Mouse (Mus musculus) cerebellum, adult 2 months (tissue): ENCODE results near the gene Arpp21.

Experiments
- CTCF ChIP-seq: fragments of 200-500 bp; IDR thresholded peaks from 2 replicates; pipeline ENCODE4 v1.5.1; 2011; ENCODE audit warnings: low read depth, mild to moderate bottlenecking, control low read depth, low read length, moderate library complexity, borderline replicate concordance; ENCODE audit not compliant: insufficient read depth
- POLR2A ChIP-seq: fragments of 200-500 bp; IDR thresholded peaks from 2 replicates; pipeline ENCODE4 v1.6.1; 2011; ENCODE audit warnings: low read length, control low read depth, borderline replicate concordance; ENCODE audit not compliant: insufficient read depth

DNA sequence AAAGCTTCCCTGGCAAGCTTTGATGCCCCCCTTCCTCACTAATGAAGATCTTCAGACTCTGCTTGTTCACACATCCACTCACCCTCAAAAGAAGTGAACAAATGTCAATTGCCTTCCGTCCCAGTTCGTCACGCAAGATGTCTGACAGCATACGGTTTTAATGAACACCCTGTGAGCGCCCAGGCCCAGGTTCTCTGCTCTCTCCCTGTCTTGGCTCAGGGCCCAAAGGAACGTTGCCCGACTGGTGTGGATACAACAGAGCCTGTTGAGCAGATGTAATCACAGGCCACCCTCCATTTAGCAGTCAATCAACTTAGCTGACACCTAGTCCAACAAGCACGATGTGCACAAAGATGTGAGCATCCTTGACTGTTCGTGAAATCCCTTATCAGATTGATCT is 198.0 kb downstream of the Arpp21 start:
- TF ChIP-seq CTCF, result no peak
- no peak for TF ChIP-seq POLR2A
